Mouse (Mus musculus) adrenal gland, adult 10 weeks (tissue): ENCODE data around the gene 1700013F07Rik. TPM values are rescaled to one million over a fixed set of nuclear protein-coding genes. Genes with fewer than 3 reads are reported as not detected.

ENCODE experiments used
- polyA plus RNA-seq: library from polyadenylated mRNA; stranded (reverse); fragments of 350-450 nt; fragmentation: Illumina TruSeq; extraction: RNeasy Lipid Tissue Mini Kit (QIAGEN cat#74804); gene quantifications from one replicate; pipeline ENCODE4 v1.2.3, GENCODE M21; 2014; ENCODE audit warnings: low read depth, low replicate concordance

Gene 1700013F07Rik
- not detected for polyA plus RNA-seq

GRCm38 (mm10) chr3:108533951-108534350 lies at the start of gene 1700013F07Rik:
Gene 1700013F07Rik, plus strand, starts transcription at chr3:108534150.

DNA sequence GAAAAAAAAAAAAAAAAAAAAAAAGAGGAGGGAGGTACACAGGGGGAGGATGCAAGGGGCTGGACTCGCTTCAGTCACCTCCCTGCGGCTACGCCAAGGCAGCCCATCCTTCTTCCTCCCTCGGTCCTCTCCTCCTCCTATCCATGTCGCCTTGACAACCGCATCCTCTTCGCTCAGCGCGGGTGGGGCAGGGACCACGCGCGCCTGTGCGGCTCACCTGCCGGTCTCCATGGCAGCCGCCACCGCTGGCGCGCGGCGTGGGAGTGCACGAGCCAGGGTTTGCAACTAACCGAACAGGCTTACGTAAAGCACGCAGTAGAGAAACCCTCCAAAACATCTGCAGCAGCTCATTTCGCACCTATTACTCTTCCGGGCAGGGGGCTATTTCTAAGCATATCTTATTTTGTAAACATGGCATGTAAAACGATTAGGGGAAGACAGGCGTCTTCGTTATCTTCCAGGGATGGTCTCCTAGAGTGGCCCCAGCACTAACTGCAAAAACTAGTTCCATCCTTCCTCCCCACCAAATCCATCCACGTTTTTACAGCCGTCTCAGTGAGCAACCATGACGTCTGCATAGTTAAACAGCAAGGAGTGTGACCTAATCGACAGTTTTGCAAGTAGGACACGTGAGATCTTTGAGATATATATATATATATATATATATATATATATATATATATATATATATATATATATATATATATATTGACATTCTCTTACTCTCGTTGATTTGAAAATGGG lies 2.7 kb downstream of the 1700013F07Rik start, which contains the start of gene 5330417C22Rik:
TSS of gene 5330417C22Rik (minus strand) at position 20 of the 744 bp plus-strand sequence.

GRCm38 (mm10) chr3:108562133-108562730 lies 28.3 kb downstream of the 1700013F07Rik start, which contains the start of gene Tmem167b:
Gene Tmem167b, minus strand, starts transcription at chr3:108562466.

DNA sequence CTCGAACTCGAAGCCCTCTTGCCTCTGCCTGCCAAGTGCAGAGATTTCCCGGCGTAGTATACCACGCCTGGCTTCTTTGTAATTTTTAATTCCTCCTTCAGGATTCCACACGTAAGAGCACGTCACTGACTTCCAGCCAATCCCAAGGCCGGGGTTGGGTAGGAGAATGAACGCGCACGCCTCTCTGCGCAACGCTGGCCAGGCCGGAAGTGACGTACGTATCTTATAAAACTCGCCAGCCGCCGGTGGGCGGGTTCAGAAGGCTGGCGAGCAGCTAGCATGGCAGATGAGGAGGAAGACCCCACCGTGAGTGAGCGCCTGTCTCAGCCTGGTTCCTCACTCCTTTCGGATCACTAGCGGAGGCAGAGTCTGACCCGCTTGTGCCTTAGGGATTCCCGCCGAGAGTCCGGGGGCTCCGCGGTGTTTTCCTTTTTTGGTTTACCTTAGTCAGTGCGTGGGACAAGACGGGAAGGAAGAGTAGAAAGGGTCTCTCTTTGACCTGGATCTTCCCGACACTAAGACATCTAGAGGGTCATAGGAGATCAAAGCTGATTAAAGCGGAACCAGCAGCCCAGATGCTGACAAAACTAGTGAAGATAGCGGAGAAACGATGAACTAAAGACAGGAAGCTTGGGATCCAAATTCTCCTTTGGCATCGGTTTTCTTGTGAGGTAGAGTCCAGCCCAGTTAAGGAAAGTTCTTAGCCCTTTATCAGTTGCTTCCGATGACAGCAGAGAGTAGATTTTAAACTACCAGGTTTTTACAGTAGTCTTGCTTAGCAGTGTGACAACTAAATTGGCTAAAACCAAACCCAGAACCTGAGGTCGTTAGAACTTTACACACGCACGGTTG lies 37.7 kb downstream of the 1700013F07Rik start, which contains the start of gene Taf13:
TSS of gene Taf13 (plus strand) at position 256 of the 852 bp plus-strand sequence.

DNA sequence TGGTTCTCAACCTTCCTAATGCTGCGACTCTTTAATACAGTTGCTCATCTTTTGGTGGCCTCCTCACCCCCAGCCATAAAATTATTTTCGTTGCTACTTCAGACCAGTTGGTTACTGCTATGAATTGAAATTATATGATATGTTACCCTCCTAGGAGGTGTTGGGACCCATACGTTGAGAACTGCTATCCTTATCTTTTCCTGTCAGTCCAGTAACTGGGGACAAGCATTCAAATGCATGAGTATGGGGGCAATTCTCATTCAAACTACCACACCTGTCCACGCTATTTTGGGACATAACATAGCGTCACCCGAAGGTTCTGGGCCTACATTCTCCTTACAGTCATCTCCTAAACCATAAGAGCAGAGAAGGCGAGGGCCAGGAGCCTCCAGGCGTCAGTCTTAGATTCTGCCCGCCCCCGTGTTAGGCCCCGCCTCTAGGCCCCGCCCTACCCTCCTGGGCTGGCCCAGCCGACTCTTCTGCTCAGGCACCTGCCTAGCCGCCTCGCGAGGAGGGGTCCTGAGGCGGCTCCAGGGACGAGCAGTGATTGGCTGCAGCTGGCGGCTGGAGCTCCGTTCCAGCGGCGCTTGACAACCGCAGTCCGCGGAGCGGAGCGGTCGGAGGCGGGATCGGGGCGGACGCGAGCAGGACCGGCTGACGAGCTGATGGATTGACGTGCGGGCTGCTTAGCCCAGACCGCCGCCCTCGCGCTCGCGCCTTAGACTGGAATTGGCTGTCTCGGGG lies 57.0 kb downstream of the 1700013F07Rik start, which contains the start of gene Wdr47:
TSS of gene Wdr47 (plus strand) at position 494 of the 744 bp plus-strand sequence.

Other genes with a start within 250 kb of the 1700013F07Rik start
- not detected for gene Mybphl, start 169.2 kb upstream of the 1700013F07Rik start, polyA plus RNA-seq
- not detected for gene Psrc1, start 150.3 kb upstream of the 1700013F07Rik start, polyA plus RNA-seq
- 0.41 TPM for gene Celsr2, start 118.6 kb upstream of the 1700013F07Rik start, polyA plus RNA-seq
- 21.2 TPM for gene Sars, start 88.9 kb upstream of the 1700013F07Rik start, polyA plus RNA-seq
- gene 5330417C22Rik, start 2.4 kb downstream of the 1700013F07Rik start, polyA plus RNA-seq: 1.0 TPM
- 122 TPM for gene Tmem167b, start 28.3 kb downstream of the 1700013F07Rik start, polyA plus RNA-seq
- gene Taf13, start 37.5 kb downstream of the 1700013F07Rik start, polyA plus RNA-seq: 107 TPM
- gene Wdr47, start 57.1 kb downstream of the 1700013F07Rik start, polyA plus RNA-seq: 37.4 TPM
- 43.8 TPM for gene Clcc1, start 119.8 kb downstream of the 1700013F07Rik start, polyA plus RNA-seq
- 4.9 TPM for gene Gpsm2, start 188.2 kb downstream of the 1700013F07Rik start, polyA plus RNA-seq
- not detected for gene Aknad1, start 205.5 kb downstream of the 1700013F07Rik start, polyA plus RNA-seq